Mouse (Mus musculus): ENCODE data around the gene Entpd2.

DNA sequence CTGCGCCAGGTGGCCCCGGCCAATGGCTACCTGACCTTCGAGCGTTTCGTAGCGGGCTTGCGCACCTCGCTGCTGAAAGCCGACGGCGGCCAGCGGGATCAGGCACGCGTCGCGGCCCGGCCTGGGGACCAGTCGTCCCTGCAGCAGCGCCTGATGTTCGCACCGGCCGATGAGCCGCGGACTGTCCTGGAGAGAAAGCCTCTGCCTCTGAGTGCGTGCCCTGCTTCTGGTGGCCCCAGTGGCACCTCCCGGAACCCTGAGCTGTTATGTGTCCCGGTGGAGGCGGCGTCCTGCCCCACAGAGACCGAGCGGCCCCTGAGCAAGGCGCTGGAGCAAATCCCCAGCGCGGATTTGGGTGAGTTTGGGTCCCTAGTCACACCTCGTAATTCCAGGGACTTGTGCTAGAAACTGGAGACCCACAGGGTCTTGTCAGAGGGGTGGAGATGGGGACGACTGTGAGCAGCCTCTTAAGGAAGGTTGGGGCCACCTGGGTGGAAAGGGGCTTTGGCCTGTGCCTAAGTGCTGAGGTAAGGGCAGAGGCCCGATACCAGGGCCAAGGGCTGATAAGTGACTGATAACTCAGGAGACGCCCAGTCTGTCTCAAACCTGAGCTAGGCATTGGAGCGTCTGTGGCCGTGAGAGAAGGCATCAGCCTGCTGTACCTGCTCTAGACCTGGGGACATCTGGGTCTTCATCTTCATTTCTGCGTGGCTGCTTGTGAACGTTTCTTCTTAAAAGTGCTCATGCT is 22.9 kb upstream of the Entpd2 start:
- TF ChIP-seq CTCF (IDR thresholded peaks at IDR 0.05; ENCODE audit: low read depth, low read length): no peak
- no peak for TF ChIP-seq POLR2A (IDR thresholded peaks at IDR 0.05; ENCODE audit: borderline replicate concordance, low read depth, low read length)
